Mouse (Mus musculus): ENCODE measurements around the gene Als2cl. TPM values are rescaled to one million over a fixed set of nuclear protein-coding genes. Genes with fewer than 3 reads are reported as not detected.

Gene Als2cl
- total RNA-seq, 2 experiments from 2014 or later, result 3.7 to 7.5 TPM

DNA sequence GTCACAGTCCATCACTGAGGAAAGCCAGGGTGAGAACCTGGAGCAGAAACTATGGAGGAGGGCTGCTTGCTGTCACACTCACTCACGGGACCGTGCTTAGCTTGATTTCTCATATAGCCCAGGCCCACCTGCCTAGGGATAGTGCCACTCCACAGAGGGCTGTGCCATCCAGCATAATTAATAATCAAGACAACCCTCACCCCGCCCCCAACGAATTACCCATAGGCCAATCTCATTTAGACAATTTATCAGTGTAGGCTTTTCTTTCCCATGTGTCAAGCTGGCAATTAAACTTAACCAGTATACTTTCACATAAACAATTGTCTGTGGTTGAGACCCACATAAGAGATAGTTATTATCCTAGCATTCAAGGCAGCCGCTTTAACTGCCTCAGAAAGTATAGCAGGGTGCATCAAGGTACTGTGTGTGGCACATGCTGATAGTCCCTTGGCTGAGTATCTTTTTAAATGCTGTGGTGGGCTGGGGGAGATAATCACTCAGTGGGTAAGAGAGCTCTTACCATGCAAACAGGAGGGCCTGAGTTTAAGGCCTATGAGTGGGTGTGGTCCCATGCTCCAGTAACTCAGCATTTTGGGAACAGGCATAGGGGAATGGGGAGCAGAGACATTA is 20.6 kb upstream of the Als2cl start:
- no peak overlapping the region for H3K27ac ChIP-seq
- intact Hi-C loops (cut with DNase I), result no loop called here
- no peak overlapping the region for H3K4me3 ChIP-seq
- DNase-seq, result peak; percentile 7
- no peak for TF ChIP-seq CTCF (IDR thresholded peaks at IDR 0.05)

DNA sequence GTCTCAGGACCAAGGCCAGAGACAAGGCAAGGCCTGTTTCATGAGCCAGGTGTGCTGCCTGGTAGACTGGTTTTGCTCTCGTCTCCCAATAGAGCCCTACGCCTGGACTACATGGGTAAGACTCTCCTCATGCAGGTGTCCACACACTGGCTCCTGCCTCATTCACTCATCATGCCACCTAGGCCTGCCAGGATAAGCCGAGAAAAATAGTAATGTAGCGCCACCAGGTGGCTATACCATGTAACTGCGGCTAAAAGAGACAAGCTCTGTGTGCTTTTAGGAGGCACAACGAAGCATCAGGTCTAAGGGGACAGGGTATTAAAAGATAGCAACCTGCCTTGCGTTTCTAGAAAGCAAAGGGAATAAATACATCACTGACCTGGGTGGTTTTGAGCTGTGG is 8.6 kb upstream of the Als2cl start:
- no peak overlapping the region for H3K4me3 ChIP-seq
- TF ChIP-seq CTCF (IDR thresholded peaks at IDR 0.05), result peak; percentile 88
- DNase-seq, result peak; percentile 65
- no peak overlapping the region for H3K27ac ChIP-seq
- intact Hi-C loops (cut with DNase I), result loop anchor here (1.0 to 5.0 kb wide), 3 partner anchors 89 to 459 kb away; no protein-coding TSS in a partner anchor

DNA sequence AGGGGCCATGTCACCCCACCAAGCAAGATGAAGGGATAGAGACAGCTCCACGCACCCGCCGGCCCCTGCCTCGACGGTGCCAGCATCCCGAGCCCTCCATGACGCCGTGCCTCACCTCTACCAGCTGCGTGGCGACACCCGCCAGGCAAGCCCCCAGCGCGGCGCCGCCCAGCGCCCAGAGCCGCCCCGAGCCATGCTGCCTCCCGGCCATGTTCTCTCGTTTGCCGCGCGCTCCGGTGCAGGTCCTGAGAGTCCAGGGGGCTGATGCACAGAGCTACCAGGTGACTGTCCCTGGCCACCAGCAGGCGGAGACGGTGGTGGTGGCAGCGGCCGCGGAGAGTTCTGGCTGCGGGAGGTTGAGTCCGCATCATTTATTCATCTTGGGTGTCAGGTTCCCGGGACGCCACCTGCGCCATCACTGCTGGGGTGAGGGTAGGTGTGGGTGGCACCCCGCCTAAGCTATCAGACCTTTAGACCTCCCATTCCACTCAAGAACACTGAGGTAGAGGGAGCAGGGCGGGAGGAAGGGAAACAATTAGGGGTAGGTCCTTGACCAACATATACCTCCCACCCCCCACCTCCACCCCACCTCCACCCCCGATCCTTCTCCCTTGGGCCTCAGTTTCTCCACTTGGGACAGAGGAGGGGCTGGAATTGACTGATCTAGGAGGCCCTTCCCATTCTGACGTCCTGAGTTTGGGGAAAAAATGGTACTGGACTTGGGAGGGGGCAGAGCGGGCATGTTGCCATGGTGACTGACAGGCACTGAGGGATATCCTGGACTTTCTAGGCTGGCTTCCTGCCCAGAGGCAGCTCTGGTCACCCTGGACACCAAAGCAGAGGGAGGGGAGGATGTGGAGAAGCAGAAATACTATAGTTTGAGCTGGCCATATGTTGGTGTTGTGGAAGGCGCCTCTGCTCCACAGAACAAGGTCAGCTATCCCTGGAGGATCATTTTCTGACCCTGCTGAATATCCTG is 5.7 kb upstream of the Als2cl start:
- intact Hi-C loops (cut with DNase I), result loop anchor here (5.0 kb wide), 1 partner anchor 462 kb away; no protein-coding TSS in a partner anchor
- no peak for TF ChIP-seq CTCF (IDR thresholded peaks at IDR 0.05)
- Histone ChIP-seq H3K4me3 (peak overlapping the region; percentile 1; the same call in 1 of the 2 replicates), H3K27ac (no peak overlapping the region)
- DNase-seq, result no peak

DNA sequence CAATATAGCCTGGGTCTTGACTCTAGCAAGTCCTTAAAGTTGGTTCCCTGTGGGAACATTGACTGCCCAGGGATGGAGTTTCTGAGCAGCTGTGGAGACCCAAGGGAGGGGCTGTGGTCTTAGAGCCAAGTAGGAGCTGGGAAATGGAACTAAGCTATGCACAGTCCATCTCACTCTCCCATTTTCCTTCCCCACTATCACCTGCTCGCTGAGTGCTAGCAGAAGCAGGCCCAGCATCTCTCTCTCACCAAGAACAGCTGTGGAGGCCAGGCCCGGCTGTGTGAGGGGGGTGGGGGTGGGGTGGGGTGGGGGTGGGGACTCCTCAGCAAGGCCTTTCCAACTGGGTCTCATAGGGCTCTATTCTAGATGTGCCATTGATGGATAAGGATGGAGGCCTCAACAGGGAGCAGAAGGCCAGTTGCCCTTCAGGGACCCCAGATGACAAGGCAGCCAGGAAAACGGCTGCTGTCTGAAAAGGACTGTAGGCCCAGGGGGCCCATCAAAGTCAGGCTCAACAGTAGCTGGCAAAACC is 4.9 kb upstream of the Als2cl start:
- no peak overlapping the region for H3K4me3 ChIP-seq

DNA sequence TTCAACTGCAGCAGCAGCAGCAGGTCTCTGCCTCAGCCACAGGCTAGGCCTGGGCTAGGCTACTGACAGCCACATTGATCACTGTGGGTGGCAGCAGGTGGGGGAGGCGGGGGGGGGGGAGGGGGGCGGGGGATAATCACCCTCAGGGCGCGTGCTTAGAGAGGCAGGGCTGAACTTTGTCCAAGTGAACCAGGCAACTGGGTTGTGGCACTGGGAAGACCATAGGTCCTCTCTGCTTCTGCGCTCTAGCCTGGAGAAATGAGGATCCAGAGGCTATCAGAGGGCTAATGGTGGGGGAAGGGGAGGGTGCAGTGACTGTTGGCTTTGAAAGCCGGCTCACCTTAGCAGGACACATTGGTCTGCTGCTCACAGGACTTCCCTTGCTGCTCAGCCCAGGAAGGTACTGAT is 4.4 kb upstream of the Als2cl start:
- no peak overlapping the region for H3K4me3 ChIP-seq
- no peak overlapping the region for H3K27ac ChIP-seq
- TF ChIP-seq CTCF (IDR thresholded peaks at IDR 0.05), result no peak
- intact Hi-C loops (cut with DNase I), result no loop called here
- no peak for DNase-seq

More for the DNA sequence above, 4.9 kb upstream of the Als2cl start:
- H3K27ac ChIP-seq, result no peak overlapping the region
- no peak for TF ChIP-seq CTCF (IDR thresholded peaks at IDR 0.05)
- intact Hi-C loops (cut with DNase I), result loop anchor here (5.0 kb wide), 1 partner anchor 462 kb away; no protein-coding TSS in a partner anchor
- no peak for DNase-seq

DNA sequence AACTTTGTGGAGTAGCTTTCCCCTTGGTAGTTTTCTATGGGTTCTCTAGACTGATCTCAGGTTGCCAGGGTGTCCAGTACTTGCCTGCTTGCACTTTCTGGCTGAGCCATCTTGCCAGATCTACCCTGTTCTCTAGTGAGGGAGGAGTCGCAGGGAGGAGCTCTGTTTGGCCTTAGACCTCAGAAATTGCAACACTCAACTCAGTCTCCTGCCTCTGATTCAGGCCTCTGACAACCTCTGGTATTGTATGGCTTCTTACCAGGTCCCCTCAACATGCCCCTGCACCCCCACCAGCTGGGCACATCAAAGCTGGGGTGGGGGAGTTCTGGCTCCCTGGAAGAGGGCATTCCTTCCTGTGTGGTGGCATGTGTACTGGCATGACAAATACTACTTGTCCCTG is 2.3 kb upstream of the Als2cl start:
- no peak overlapping the region for H3K4me3 ChIP-seq
- H3K27ac ChIP-seq, result peak overlapping the region; percentile 91
- intact Hi-C loops (cut with DNase I), result no loop called here
- no peak for TF ChIP-seq CTCF (IDR thresholded peaks at IDR 0.05)
- peak; percentile 48 for DNase-seq

DNA sequence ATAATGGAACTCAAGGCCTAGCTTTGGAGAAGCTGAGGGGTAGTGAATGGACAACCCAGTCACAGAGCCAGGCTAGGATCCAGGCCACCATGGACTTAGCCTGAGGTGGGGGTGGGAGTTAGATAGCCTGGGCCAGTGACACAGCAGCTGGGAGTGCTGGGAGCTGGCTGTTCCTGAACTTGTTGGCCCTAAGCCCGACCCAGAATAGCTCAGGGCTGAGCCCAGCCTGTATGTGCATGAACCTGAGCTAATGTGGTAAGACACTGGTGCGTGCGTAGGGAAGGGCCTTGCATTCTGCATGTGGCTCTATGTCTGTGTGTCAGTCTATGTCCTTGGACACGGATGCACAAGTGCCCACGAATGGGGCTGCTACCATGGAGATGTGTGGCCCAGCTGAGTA is 1.8 kb upstream of the Als2cl start:
- Histone ChIP-seq H3K27ac (peak overlapping the region; percentile 91), H3K4me3 (peak overlapping the region; percentile 4)
- intact Hi-C loops (cut with DNase I), result no loop called here
- peak; percentile 94 for DNase-seq
- TF ChIP-seq CTCF (IDR thresholded peaks at IDR 0.05), result no peak

DNA sequence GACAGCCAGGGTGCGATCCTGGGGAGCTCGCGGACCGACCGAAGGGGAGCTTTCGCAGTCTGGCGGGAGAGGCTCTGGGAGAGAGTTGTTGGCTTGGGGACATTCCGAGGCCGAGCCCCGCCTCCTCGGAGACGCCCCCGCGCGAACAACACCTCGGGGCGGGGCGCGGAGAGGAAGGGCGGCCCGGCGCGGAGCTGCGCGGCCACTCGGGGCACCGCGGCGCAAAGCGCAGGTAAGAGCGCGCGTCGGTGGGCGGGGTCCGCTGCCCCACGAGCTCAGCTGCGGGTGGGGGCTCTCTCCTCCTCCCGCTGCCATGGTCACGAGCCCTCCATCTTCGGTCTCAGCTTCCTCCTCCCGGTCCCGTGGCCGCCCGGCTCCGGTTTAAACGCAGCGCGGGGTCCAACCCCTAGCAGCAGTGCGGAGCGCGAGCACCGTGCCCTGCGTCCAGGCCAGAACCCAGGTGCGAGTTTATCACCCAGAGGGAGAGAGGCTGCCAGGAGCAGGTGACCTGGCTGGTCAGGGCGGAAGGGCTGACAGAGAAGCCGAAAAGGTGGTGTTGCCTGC is 410 bp downstream of the Als2cl start, which contains the start of gene Tmie:
TSS of gene Tmie (minus strand) at position 116 of the 564 bp plus-strand sequence.
- Histone ChIP-seq H3K27ac (peak within 1 kb of the TSS; percentile 91), H3K4me3 (peak within 1 kb of the TSS; percentile 73)
- intact Hi-C loops (cut with DNase I), result loop anchor here (5.0 kb wide), 1 partner anchor 72 kb away; the partner anchor contains the start of gene Lrrc2
- peak; percentile 87 for DNase-seq
- no peak for TF ChIP-seq CTCF (IDR thresholded peaks at IDR 0.05)

DNA sequence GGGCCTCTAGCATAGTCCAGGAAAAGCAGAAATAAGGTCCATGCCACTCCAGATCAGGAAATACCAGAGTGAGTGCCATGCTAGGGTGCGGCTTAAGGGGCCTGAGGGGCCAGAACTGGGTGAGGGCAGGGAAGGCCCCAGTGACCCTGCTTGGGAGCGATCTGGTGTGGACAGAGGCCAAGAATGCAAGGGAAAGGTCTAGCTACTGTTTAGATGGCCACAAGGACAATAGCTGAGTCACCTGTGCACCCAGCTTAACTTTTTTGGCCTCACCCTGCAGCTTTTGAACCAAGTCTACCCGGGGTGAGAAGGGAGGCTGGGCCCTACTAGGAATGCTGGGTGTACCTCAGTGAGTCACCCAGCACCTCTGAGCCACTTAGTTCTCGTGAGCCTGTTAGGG is 1.1 kb downstream of the Als2cl start:
- peak overlapping the region; percentile 91 for H3K27ac ChIP-seq
- no peak for TF ChIP-seq CTCF (IDR thresholded peaks at IDR 0.05)
- intact Hi-C loops (cut with DNase I), result loop anchor here (5.0 kb wide), 1 partner anchor 72 kb away; the partner anchor contains the start of gene Lrrc2
- H3K4me3 ChIP-seq, result peak overlapping the region; percentile 73
- no peak for DNase-seq

DNA sequence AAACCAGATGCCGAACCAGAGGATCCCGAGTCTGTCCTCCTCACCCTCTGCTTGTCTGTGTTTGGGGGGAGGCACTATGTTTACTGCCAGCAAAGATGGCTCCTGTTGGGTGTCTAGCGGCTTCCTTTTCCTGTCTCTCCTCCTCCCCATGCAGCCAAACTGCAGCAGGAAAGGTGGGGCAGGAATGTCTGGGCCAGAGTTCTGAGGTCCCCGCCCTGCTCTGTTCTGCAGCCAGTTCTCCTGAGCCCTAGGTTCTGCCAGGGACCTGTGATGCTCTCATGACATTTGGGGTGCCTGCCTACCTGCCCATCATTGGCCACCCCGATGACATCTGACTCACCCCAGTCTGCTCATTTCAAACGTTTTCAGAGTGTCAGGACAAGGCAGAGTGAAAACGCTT is 2.3 kb downstream of the Als2cl start:
- peak overlapping the region; percentile 91 for H3K27ac ChIP-seq
- intact Hi-C loops (cut with DNase I), result loop anchor here (5.0 kb wide), 1 partner anchor 70 kb away; the partner anchor contains the start of gene Lrrc2
- peak; percentile 52 for DNase-seq
- H3K4me3 ChIP-seq, result peak overlapping the region; percentile 73
- no peak for TF ChIP-seq CTCF (IDR thresholded peaks at IDR 0.05)

DNA sequence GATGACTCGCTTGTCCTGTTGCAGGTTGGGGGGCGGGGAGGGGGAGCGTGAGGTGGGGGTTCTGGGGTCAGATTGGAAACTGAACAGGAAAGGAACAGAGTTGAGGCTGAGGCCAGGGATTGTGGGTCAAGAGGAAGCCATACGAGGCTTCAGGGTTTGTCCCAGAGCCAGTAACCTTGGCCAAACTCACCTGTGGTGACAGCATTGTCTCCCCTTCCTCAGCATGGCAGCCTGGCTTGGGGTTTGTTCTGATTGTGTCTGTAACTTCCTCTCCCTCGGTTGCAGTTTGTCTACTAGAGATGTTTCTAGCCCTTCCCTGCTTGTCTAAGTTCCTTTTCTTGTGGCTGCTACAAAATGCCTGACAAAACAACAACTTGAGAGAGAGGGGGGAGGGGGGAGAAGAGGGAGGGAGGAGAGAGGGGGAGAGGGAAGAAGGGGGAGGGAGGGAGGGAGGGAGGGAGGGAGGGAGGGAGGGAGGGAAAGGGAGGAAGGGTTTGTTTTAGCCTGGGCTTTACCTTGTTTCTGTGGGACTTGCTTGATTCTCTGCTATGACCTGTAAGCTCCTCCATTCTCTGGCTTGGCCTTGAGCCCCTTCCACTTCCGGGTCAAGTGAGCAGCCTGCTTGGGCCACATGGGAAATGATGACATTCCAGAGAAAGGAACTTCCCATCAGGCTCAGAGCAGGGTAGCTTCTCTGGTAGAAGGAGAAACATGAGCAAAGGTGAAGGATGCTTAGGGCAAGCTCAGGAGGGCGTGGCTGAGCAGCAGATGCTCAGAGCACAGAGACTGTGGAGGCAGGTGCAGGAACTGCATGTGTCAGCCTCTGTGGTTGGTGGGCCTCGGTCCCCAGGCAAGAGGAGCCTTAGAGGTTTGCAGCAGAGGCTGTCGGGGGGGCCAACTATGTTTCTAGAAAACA is 8.0 kb downstream of the Als2cl start:
- Histone ChIP-seq H3K4me3 (no peak overlapping the region), H3K27ac (no peak overlapping the region)
- intact Hi-C loops (cut with DNase I), result no loop called here
- TF ChIP-seq CTCF (IDR thresholded peaks at IDR 0.05), result no peak
- DNase-seq, result no peak

Measured in gastrocnemius, adult 2 months (tissue).